Mouse (Mus musculus) midbrain, postnatal 0 days (tissue): ENCODE data around the gene Olfr1290. TPM values are rescaled to one million over a fixed set of nuclear protein-coding genes. Genes with fewer than 3 reads are reported as not detected.

Source experiments
- ATAC-seq: fragments of 200-750 bp; cut with Nextera tagmentation; 2 replicates; pipeline ENCODE4 v1.8.0; 2017; ENCODE audit warnings: moderate number of reproducible peaks, mild to moderate bottlenecking, moderate TSS enrichment, moderate library complexity; ENCODE audit not compliant: low FRiP score
- DNase-seq: peaks from one replicate; pipeline ENCODE4 v3.0.0-alpha.2; 2015; ENCODE audit warnings: low spot score
- H3K27ac ChIP-seq: fragments of 300-500 bp; sonication (generic); 2 replicates; pipeline ENCODE4 v1.5.1; 2014; ENCODE audit warnings: low read depth, mild to moderate bottlenecking, low read length, mixed read lengths
- H3K27me3 ChIP-seq: fragments of 300-500 bp; sonication (generic); 2 replicates; pipeline ENCODE4 v1.6.1; 2014; ENCODE audit warnings: low read length, control low read depth, mixed read lengths; ENCODE audit not compliant: insufficient read depth
- H3K36me3 ChIP-seq: fragments of 300-500 bp; sonication (generic); 2 replicates; pipeline ENCODE4 v1.6.1; 2014; ENCODE audit warnings: low read length, control low read depth, mixed read lengths; ENCODE audit not compliant: insufficient read depth
- H3K4me1 ChIP-seq: fragments of 300-500 bp; sonication (generic); 2 replicates; pipeline ENCODE4 v1.6.1; 2014; ENCODE audit warnings: mild to moderate bottlenecking, control low read depth, antibody characterized with exemption, low read length, mixed read lengths; ENCODE audit not compliant: insufficient read depth
- H3K4me2 ChIP-seq: fragments of 300-500 bp; sonication (generic); 2 replicates; pipeline ENCODE4 v1.6.1; 2014; ENCODE audit warnings: low read depth, mild to moderate bottlenecking, low read length, mixed read lengths; ENCODE audit not compliant: poor library complexity, severe bottlenecking
- H3K4me3 ChIP-seq: fragments of 300-500 bp; sonication (generic); 2 replicates; pipeline ENCODE4 v1.5.1; 2014; ENCODE audit warnings: low read depth, mild to moderate bottlenecking, low read length, moderate library complexity
- H3K9ac ChIP-seq: fragments of 300-500 bp; sonication (generic); replicated peaks from 2 replicates; pipeline ENCODE4 v1.6.1; 2014; ENCODE audit warnings: mild to moderate bottlenecking, low read length, moderate library complexity, mixed read lengths; ENCODE audit not compliant: poor library complexity, severe bottlenecking
- H3K9me3 ChIP-seq: fragments of 300-500 bp; sonication (generic); 2 replicates; pipeline ENCODE4 v1.6.1; 2016; ENCODE audit warnings: low read length, control low read depth
- CTCF ChIP-seq: IDR thresholded peaks from 2 replicates; pipeline ENCODE4 v1.5.1; 2016; ENCODE audit warnings: antibody characterized with exemption, mild to moderate bottlenecking
- WGBS: fragments of 180-500 bp; shearing (Covaris S2); extraction: QIAGEN DNeasy Blood & Tissue Kit; methylation state at CpG from one replicate; pipeline ENCODE4 v1.1.7; 2014; 5-methylcytosine and 5-hydroxymethylcytosine counted together
- polyA plus RNA-seq: library from polyadenylated mRNA; unstranded; fragments of >200 nt; fragmentation: Nextera tagmentation; extraction: Ambion mirVana; gene quantifications from 2 replicates; pipeline ENCODE4 v1.2.1, GENCODE M21; 2015
- total RNA-seq: library from RNA; depleted of rRNA; stranded (reverse); fragments of >200 nt; gene quantifications from 2 replicates; pipeline ENCODE4 v1.2.3, GENCODE M21; 2014; rRNA removed

Gene Olfr1290
- total and polyA plus RNA-seq, 2 experiments from 2014 or later: not detected

- 91% methylated on average over 1 of the region's 1 CpGs for whole genome bisulfite sequencing
- Histone ChIP-seq H3K4me1 (no peaks in the 10 kb centered on the region), H3K9me3 (no peaks in the 10 kb centered on the region), H3K27ac (no peak within 1 kb of the TSS), H3K36me3 (no peaks in the 10 kb centered on the region), H3K4me3 (no peak within 1 kb of the TSS), H3K27me3 (no peaks in the 10 kb centered on the region), H3K9ac (no peak within 1 kb of the TSS), H3K4me2 (no peak within 1 kb of the TSS)
- no peak for DNase-seq
- no peak for ATAC-seq
- TF ChIP-seq CTCF: no peak
Measured at GRCm38 (mm10) chr2:111473801-111474200, 19.8 kb downstream of the Olfr1290 start, which contains the start of gene Olfr1288. TSS of gene Olfr1288 (plus strand) at chr2:111474101.

GRCm38 (mm10) chr2:111448842-111449241, 44.8 kb downstream of the Olfr1290 start, which contains the start of gene Olfr1287:
TSS of gene Olfr1287 (plus strand) at chr2:111449142.
- 73% methylated on average over 1 of the region's 1 CpGs for WGBS
- no peak for TF ChIP-seq CTCF
- Histone ChIP-seq H3K9me3 (no peaks in the 10 kb centered on the region), H3K4me2 (no peak within 1 kb of the TSS), H3K27ac (no peak within 1 kb of the TSS), H3K4me3 (no peak within 1 kb of the TSS), H3K36me3 (no peaks in the 10 kb centered on the region), H3K4me1 (no peaks in the 10 kb centered on the region), H3K9ac (no peak within 1 kb of the TSS), H3K27me3 (no peaks in the 10 kb centered on the region)
- DNase-seq (no peak), ATAC-seq (no peak)

Other genes with a start within 250 kb of the Olfr1290 start
- gene Olfr1276, start 239.3 kb downstream of the Olfr1290 start, total RNA-seq: not detected in 2 replicates
- not detected in 2 replicates for gene Olfr1276, start 239.3 kb downstream of the Olfr1290 start, polyA plus RNA-seq
- not detected in 2 replicates for gene Olfr1277, start 219.7 kb downstream of the Olfr1290 start, total RNA-seq
- gene Olfr1277, start 219.7 kb downstream of the Olfr1290 start, polyA plus RNA-seq: not detected in 2 replicates
- not detected in 2 replicates for gene Olfr1278, start 203.7 kb downstream of the Olfr1290 start, total RNA-seq
- gene Olfr1278, start 203.7 kb downstream of the Olfr1290 start, polyA plus RNA-seq: not detected in 2 replicates
- gene Olfr1279, start 193.2 kb downstream of the Olfr1290 start, total RNA-seq: not detected in 2 replicates
- not detected in 2 replicates for gene Olfr1279, start 193.2 kb downstream of the Olfr1290 start, polyA plus RNA-seq
- not detected in 2 replicates for gene Olfr1280, start 179.8 kb downstream of the Olfr1290 start, total RNA-seq
- gene Olfr1280, start 179.8 kb downstream of the Olfr1290 start, polyA plus RNA-seq: not detected in 2 replicates
- not detected in 2 replicates for gene Olfr1281, start 167.3 kb downstream of the Olfr1290 start, total RNA-seq
- not detected in 2 replicates for gene Olfr1281, start 167.3 kb downstream of the Olfr1290 start, polyA plus RNA-seq
- gene Olfr1282, start 157.8 kb downstream of the Olfr1290 start, total RNA-seq: not detected in 2 replicates
- gene Olfr1282, start 157.8 kb downstream of the Olfr1290 start, polyA plus RNA-seq: not detected in 2 replicates
- gene Olfr1283, start 127.0 kb downstream of the Olfr1290 start, total RNA-seq: not detected in 2 replicates
- gene Olfr1283, start 127.0 kb downstream of the Olfr1290 start, polyA plus RNA-seq: not detected in 2 replicates
- gene Olfr1284, start 118.3 kb downstream of the Olfr1290 start, total RNA-seq: not detected in 2 replicates
- not detected in 2 replicates for gene Olfr1284, start 118.3 kb downstream of the Olfr1290 start, polyA plus RNA-seq
- not detected in 2 replicates for gene Olfr1286, start 70.7 kb downstream of the Olfr1290 start, total RNA-seq
- not detected in 2 replicates for gene Olfr1286, start 70.7 kb downstream of the Olfr1290 start, polyA plus RNA-seq
- gene Olfr1287, start 44.7 kb downstream of the Olfr1290 start, total RNA-seq: not detected in 2 replicates
- gene Olfr1287, start 44.7 kb downstream of the Olfr1290 start, polyA plus RNA-seq: not detected in 2 replicates
- gene Olfr1288, start 19.7 kb downstream of the Olfr1290 start, total RNA-seq: not detected in 2 replicates
- gene Olfr1288, start 19.7 kb downstream of the Olfr1290 start, polyA plus RNA-seq: not detected in 2 replicates
- not detected in 2 replicates for gene Olfr1289, start 13.0 kb downstream of the Olfr1290 start, total RNA-seq
- not detected in 2 replicates for gene Olfr1289, start 13.0 kb downstream of the Olfr1290 start, polyA plus RNA-seq
- not detected in 2 replicates for gene Olfr1291-ps1, start 3.4 kb upstream of the Olfr1290 start, total RNA-seq
- gene Olfr1291-ps1, start 3.4 kb upstream of the Olfr1290 start, polyA plus RNA-seq: not detected in 2 replicates
- gene Olfr1293-ps, start 31.4 kb upstream of the Olfr1290 start, total RNA-seq: not detected in 2 replicates
- not detected in 2 replicates for gene Olfr1293-ps, start 31.4 kb upstream of the Olfr1290 start, polyA plus RNA-seq
- not detected in 2 replicates for gene Olfr1294, start 46.5 kb upstream of the Olfr1290 start, total RNA-seq
- gene Olfr1294, start 46.5 kb upstream of the Olfr1290 start, polyA plus RNA-seq: not detected in 2 replicates
- not detected in 2 replicates for gene Olfr1295, start 75.9 kb upstream of the Olfr1290 start, total RNA-seq
- gene Olfr1295, start 75.9 kb upstream of the Olfr1290 start, polyA plus RNA-seq: not detected in 2 replicates
- not detected in 2 replicates for gene Olfr1297, start 132.7 kb upstream of the Olfr1290 start, total RNA-seq
- gene Olfr1297, start 132.7 kb upstream of the Olfr1290 start, polyA plus RNA-seq: not detected in 2 replicates
- not detected in 2 replicates for gene Olfr1298, start 155.4 kb upstream of the Olfr1290 start, total RNA-seq
- gene Olfr1298, start 155.4 kb upstream of the Olfr1290 start, polyA plus RNA-seq: not detected in 2 replicates
- gene Olfr1299, start 167.6 kb upstream of the Olfr1290 start, total RNA-seq: not detected in 2 replicates
- not detected in 2 replicates for gene Olfr1299, start 167.6 kb upstream of the Olfr1290 start, polyA plus RNA-seq